Mouse (Mus musculus) cerebellum, adult 2 months (tissue): ENCODE results near the gene Gmppa. TPM values are rescaled to one million over a fixed set of nuclear protein-coding genes. Genes with fewer than 3 reads are reported as not detected.

Source experiments
- DNase-seq, 2 experiments: peaks; one replicate each; pipeline ENCODE4 v3.0.0; 2021
- H3K27ac ChIP-seq: fragments of 200-500 bp; 2 replicates; pipeline ENCODE4 v1.5.1; 2012; ENCODE audit warnings: low read length, control low read depth, inconsistent platforms; ENCODE audit not compliant: insufficient read depth
- H3K27me3 ChIP-seq: fragments of 200-500 bp; 2 replicates; pipeline ENCODE4 v1.6.1; 2012; ENCODE audit warnings: inconsistent platforms, mild to moderate bottlenecking, low read length, moderate library complexity; ENCODE audit not compliant: control insufficient read depth, insufficient read depth
- H3K4me1 ChIP-seq: fragments of 200-500 bp; 2 replicates; pipeline ENCODE4 v1.6.1; 2011; ENCODE audit warnings: low read length; ENCODE audit not compliant: control insufficient read depth, insufficient read depth
- H3K4me3 ChIP-seq: fragments of 200-500 bp; replicated peaks from 2 replicates; pipeline ENCODE3; 2011; ENCODE audit warnings: mild to moderate bottlenecking, low read depth, low read length, control low read depth; ENCODE audit not compliant: insufficient read depth
- CTCF ChIP-seq: fragments of 200-500 bp; IDR thresholded peaks from 2 replicates; pipeline ENCODE4 v1.5.1; 2011; ENCODE audit warnings: low read depth, mild to moderate bottlenecking, control low read depth, low read length, moderate library complexity, borderline replicate concordance; ENCODE audit not compliant: insufficient read depth
- POLR2A ChIP-seq: fragments of 200-500 bp; IDR thresholded peaks from 2 replicates; pipeline ENCODE4 v1.6.1; 2011; ENCODE audit warnings: low read length, control low read depth, borderline replicate concordance; ENCODE audit not compliant: insufficient read depth
- WGBS: fragments of 180-500 bp; shearing (Covaris S2); methylation state at CpG from one replicate; pipeline ENCODE4 v1.1.7; 2018; 5-methylcytosine and 5-hydroxymethylcytosine counted together
- polyA plus RNA-seq: library from polyadenylated mRNA; depleted of rRNA; stranded (reverse); fragments of >200 nt; gene quantifications from 2 replicates; pipeline ENCODE4 v1.2.3, GENCODE M21; 2012

The Gmppa gene
- polyA plus RNA-seq, 1 experiment: 155 TPM

DNA sequence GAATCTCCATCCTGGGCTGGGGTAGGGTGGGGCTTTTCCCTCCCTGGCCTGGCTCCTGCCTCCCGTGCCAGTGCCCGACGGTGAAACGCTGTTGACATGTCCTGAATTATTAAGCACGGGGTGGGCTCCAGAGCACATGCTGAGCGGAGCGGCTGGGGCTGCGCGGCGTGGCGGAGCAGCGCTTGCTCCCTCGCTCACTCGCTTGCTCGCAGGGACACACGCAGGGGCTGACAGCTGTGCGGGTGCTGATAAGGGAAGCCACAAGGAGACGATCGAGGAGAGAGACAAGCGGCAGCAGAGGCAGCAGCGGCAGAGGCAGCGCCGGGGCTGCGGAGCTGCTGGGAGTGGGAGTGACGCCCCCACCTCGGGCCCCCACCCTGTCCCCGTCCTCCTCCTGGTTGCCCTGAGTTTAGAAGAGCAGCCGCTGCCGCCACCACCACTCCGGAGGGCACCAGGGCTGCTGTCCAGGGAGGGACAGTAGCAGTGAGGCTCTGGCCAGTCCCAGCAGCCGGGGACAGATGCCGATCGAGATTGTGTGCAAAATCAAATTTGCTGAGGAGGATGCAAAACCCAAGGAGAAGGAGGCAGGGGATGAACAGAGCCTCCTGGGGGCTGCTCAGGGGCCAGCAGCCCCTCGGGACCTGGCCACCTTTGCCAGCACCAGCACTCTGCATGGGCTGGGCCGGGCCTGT, 14.7 kb downstream of the Gmppa start, which contains the start of gene Asic4:
Gene Asic4 (plus strand): TSS at position 123 of the 692 bp plus-strand sequence.
- Histone ChIP-seq H3K4me1 (peaks cover 13% of the 10 kb centered on the region), H3K4me3 (no peak within 1 kb of the TSS), H3K27me3 (no peaks in the 10 kb centered on the region; the same call in 1 of the 2 replicates), H3K27ac (no peak within 1 kb of the TSS)
- TF ChIP-seq CTCF (no peak), POLR2A (no peak)
- DNase-seq: no peak
- 23% methylated on average over 35 of the region's 35 CpGs for WGBS

DNA sequence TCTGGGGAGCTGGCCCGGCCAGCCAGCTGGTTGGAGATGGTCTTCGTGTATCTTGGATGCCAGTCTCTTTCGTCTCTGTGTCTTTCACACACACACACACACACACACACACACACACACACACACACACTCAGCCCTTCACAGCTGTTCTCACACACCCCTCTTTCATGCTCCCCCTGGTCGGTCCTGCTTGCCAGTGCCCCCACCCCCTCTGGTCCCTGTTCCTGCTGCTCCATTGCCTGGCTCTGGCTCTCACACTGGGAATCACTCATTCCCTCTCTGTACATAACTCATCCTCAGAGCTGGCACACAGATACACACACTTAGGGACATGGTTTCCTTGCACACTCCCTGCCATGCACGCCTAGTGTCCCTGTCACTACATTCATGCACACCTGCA, 16.2 kb downstream of the Gmppa start:
- DNase-seq: no peak
- H3K4me3 ChIP-seq: no peak overlapping the region
- H3K27me3 ChIP-seq: no peaks in the 10 kb centered on the region; the same call in 1 of the 2 replicates
- peaks cover 3% of the 10 kb centered on the region for H3K4me1 ChIP-seq
- 71% methylated on average over 5 of the region's 5 CpGs for WGBS
- H3K27ac ChIP-seq: no peak overlapping the region
- TF ChIP-seq POLR2A (no peak), CTCF (no peak)

- TF ChIP-seq CTCF (no peak), POLR2A (no peak)
- 86% methylated on average over 3 of the region's 3 CpGs for WGBS
- Histone ChIP-seq H3K27me3 (no peaks in the 10 kb centered on the region; the same call in 1 of the 2 replicates), H3K4me1 (peaks cover 5% of the 10 kb centered on the region), H3K4me3 (no peak overlapping the region), H3K27ac (no peak overlapping the region)
- DNase-seq: no peak
Observed at GRCm38 (mm10) chr1:75455433-75455832, 19.7 kb downstream of the Gmppa start.

- Histone ChIP-seq H3K27ac (no peak overlapping the region), H3K27me3 (no peaks in the 10 kb centered on the region), H3K4me1 (peaks cover 7% of the 10 kb centered on the region), H3K4me3 (no peak overlapping the region)
- 77% methylated on average over 5 of the region's 5 CpGs for whole genome bisulfite sequencing
- DNase-seq: no peak
- no peak for TF ChIP-seq POLR2A
- no peak for TF ChIP-seq CTCF
Observed at GRCm38 (mm10) chr1:75455948-75456347, 20.2 kb downstream of the Gmppa start.

GRCm38 (mm10) chr1:75456746-75457564, 21.2 kb downstream of the Gmppa start:
- peaks cover 7% of the 10 kb centered on the region for H3K4me1 ChIP-seq

DNA sequence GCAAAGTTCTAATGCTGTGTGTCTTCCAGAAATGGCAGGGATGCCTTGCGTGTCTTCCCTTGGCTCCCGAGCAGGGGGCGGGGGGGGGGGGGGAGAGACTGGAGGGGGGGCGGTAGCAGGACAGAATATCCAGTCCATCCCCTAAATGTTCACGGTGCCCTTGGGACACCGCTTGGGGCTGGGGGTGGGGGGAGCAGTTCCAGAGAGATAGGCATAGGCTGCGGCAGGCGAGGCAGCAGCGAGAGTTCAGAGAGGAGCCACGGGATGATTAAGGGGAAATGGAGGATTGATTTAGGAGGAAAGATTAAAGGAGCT, 21.9 kb downstream of the Gmppa start:
- Histone ChIP-seq H3K4me3 (no peak overlapping the region), H3K4me1 (peaks cover 7% of the 10 kb centered on the region), H3K27me3 (no peaks in the 10 kb centered on the region), H3K27ac (no peak overlapping the region)
- no peak for DNase-seq
- TF ChIP-seq POLR2A (no peak), CTCF (no peak)
- 46% methylated on average over 10 of the region's 10 CpGs for WGBS

More at GRCm38 (mm10) chr1:75456746-75457564, 21.2 kb downstream of the Gmppa start:
- Histone ChIP-seq H3K27ac (no peak overlapping the region), H3K4me3 (no peak overlapping the region), H3K27me3 (no peaks in the 10 kb centered on the region)
- TF ChIP-seq CTCF: peak; percentile 46
- no peak for TF ChIP-seq POLR2A
- DNase-seq: no peak
- 43% methylated on average over 14 of the region's 14 CpGs for WGBS

DNA sequence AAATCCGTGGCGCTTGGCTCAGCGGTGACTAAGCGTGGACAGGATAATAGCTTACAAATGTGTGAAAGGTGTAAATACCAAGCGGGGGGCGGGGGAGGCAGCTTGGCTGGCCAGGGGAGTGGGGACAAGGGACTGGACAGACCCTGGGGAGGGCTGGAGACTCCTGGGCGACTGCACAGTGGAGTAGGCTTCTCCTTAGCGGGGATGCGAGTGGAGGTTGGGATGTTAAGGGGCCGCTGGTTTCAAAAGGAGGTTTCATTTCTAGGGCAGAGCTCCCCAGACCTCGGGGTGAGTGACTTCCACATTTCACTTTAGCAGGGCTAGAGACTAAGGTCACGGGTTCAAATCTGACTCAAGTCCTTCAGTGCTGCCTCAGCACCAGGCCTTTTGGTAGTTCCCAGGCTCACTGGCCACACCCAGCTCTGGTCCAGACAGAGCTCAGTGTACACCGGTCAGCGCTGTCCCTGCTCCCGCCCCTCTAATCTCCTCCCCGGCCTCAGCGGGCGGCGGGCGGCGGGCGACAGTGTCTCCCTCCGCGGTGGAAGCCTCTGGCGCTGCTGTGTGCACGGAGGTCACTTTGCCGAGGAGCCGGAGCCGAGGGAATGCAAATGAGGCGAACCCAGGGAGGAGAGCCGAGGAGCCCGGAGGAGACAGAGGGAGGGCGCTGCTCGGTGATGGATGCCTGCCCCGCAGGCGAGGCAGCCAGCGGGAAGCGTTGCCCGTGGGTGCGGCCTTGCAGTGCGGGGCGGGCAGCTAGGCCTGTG, 22.5 kb downstream of the Gmppa start:
- 24% methylated on average over 42 of the region's 42 CpGs for WGBS
- Histone ChIP-seq H3K4me3 (peak overlapping the region; percentile 7), H3K27ac (no peak overlapping the region), H3K4me1 (peaks cover 7% of the 10 kb centered on the region), H3K27me3 (no peaks in the 10 kb centered on the region)
- TF ChIP-seq POLR2A: no peak
- TF ChIP-seq CTCF: no peak
- peak in 1 of 2 experiments; percentile 50 for DNase-seq

- Histone ChIP-seq H3K27ac (no peak overlapping the region), H3K4me3 (peak overlapping the region; percentile 7), H3K4me1 (peaks cover 7% of the 10 kb centered on the region), H3K27me3 (no peaks in the 10 kb centered on the region)
- TF ChIP-seq POLR2A (no peak), CTCF (no peak)
- WGBS: 31% methylated on average over 23 of the region's 23 CpGs
- no peak for DNase-seq
Observed at GRCm38 (mm10) chr1:75458789-75459684, 23.3 kb downstream of the Gmppa start.
